Mouse (Mus musculus) leukemia stem cell, adult 10-12 weeks (primary cell): Measurements from ENCODE around the gene Ikzf5. TPM values are rescaled to one million over a fixed set of nuclear protein-coding genes. Genes with fewer than 3 reads are reported as not detected.

Source experiments
- polyA plus RNA-seq: library from polyadenylated mRNA; stranded (reverse); fragments of >175 nt; gene quantifications from 2 replicates; pipeline ENCODE4 v1.2.3, GENCODE M21; 2012; ENCODE audit warnings: low replicate concordance

Ikzf5 gene
- 3.1 and 21.8 TPM in 2 replicates for polyA plus RNA-seq

GRCm38 (mm10) chr7:131410416-131411058 is at the start of gene Ikzf5, which contains the start of gene Acadsb:
Gene Ikzf5, minus strand, starts transcription at chr7:131410521.
Gene Acadsb, plus strand, starts transcription at chr7:131410601.

GRCm38 (mm10) chr7:131370648-131371469 is 39.5 kb downstream of the Ikzf5 start, which contains the start of gene Pstk:
Gene Pstk, plus strand, starts transcription at chr7:131371141.

GRCm38 (mm10) chr7:131362615-131363300 is 47.6 kb downstream of the Ikzf5 start, which contains the start of gene 2310057M21Rik:
Gene 2310057M21Rik, minus strand, starts transcription at chr7:131362759.

Other genes starting within 250 kb of the Ikzf5 start
- 0.02 TPM in 1 of 2 replicates, not detected in the other for gene 5430419D17Rik, start 236.1 kb downstream of the Ikzf5 start, polyA plus RNA-seq
- gene Cuzd1, start 88.2 kb downstream of the Ikzf5 start, polyA plus RNA-seq, result not detected in 2 replicates
- not detected in 2 replicates for gene Fam24b, start 81.0 kb downstream of the Ikzf5 start, polyA plus RNA-seq
- gene Fam24a, start 76.7 kb downstream of the Ikzf5 start, polyA plus RNA-seq, result not detected in 2 replicates
- 14.2 and 14.3 TPM in 2 replicates for gene 2310057M21Rik, start 47.8 kb downstream of the Ikzf5 start, polyA plus RNA-seq
- gene Pstk, start 39.4 kb downstream of the Ikzf5 start, polyA plus RNA-seq, result 13.3 and 14.2 TPM in 2 replicates
- gene Acadsb, start 80 bp upstream of the Ikzf5 start, polyA plus RNA-seq, result 0.64 and 3.5 TPM in 2 replicates
- gene Hmx3, start 132.3 kb upstream of the Ikzf5 start, polyA plus RNA-seq, result not detected in 2 replicates
- 0.69 TPM in 1 of 2 replicates, not detected in the other for gene Hmx2, start 138.3 kb upstream of the Ikzf5 start, polyA plus RNA-seq
- 29.9 and 30.3 TPM in 2 replicates for gene Bub3, start 149.7 kb upstream of the Ikzf5 start, polyA plus RNA-seq